Mouse (Mus musculus) C2C12 (cell line): ENCODE data around the gene Slc25a24.

Experiments used
- CTCF ChIP-seq: IDR thresholded peaks from one replicate; pipeline ENCODE4 v1.5.1; 2011; ENCODE audit not compliant: control insufficient read depth, insufficient read depth, insufficient read length
- MAX ChIP-seq: IDR thresholded peaks from one replicate; pipeline ENCODE4 v1.6.1; 2011; ENCODE audit warnings: mild to moderate bottlenecking, control low read depth
- MYOD1 ChIP-seq: IDR thresholded peaks from one replicate; pipeline ENCODE4 v1.6.1; 2011; ENCODE audit warnings: low read depth; ENCODE audit not compliant: control insufficient read depth, insufficient read length
- MYOG ChIP-seq: IDR thresholded peaks from one replicate; pipeline ENCODE4 v1.6.1; 2011; ENCODE audit not compliant: control insufficient read depth, insufficient read length; ENCODE audit errors: extremely low read depth
- USF1 ChIP-seq: IDR thresholded peaks from one replicate; pipeline ENCODE4 v1.6.1; 2011; ENCODE audit warnings: low read depth, mild to moderate bottlenecking, control low read depth, moderate library complexity

DNA sequence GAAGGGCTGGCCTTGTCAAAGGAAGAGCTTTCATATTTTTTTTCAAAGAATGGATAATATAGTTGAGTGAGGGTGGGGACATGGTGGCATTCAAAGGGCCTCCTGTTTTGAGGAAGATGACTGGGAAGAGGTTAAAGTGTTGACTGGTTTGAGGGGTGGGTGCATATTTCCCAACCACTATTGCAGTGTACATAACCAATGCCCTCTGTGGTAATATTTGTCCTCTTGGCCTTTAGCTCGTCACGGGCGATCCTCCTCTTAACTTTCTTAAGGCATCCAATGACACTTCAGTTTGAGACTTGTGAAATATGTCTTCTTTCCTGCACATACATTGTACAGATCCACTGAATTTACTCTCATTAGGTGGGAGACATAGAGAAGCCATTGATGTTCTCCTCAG is 89.4 kb downstream of the Slc25a24 start:
- TF ChIP-seq MYOG (no peak), MAX (no peak), CTCF (no peak), MYOD1 (no peak), USF1 (no peak)
